Mouse (Mus musculus) kidney, adult 10 weeks (tissue): ENCODE measurements around the gene Gsk3a. TPM values are rescaled to one million over a fixed set of nuclear protein-coding genes. Genes with fewer than 3 reads are reported as not detected.

Experiments
- polyA plus RNA-seq: library from polyadenylated mRNA; stranded (reverse); fragments of 350-450 nt; fragmentation: Illumina TruSeq; extraction: RNeasy Lipid Tissue Mini Kit (QIAGEN cat#74804); gene quantifications from one replicate; pipeline ENCODE4 v1.2.3, GENCODE M21; 2014; ENCODE audit warnings: low read depth, low replicate concordance

Gsk3a gene
- polyA plus RNA-seq: 7.7 TPM

GRCm38 (mm10) chr7:25237249-25238014, at the start of gene Gsk3a:
TSS of gene Gsk3a (minus strand) at chr7:25237851.

GRCm38 (mm10) chr7:25267301-25267750, 29.7 kb upstream of the Gsk3a start, which contains the start of gene Cic:
TSS of gene Cic (plus strand) at chr7:25267704.

GRCm38 (mm10) chr7:25250141-25250972, 12.7 kb upstream of the Gsk3a start, which contains the start of gene Erf:
TSS of gene Erf (minus strand) at chr7:25250761.

GRCm38 (mm10) chr7:25221102-25221883, 16.4 kb downstream of the Gsk3a start, which contains the start of gene Zfp526:
TSS of gene Zfp526 (plus strand) at chr7:25221425.

GRCm38 (mm10) chr7:25220457-25221101, 17.1 kb downstream of the Gsk3a start, which contains the start of gene Dedd2:
TSS of gene Dedd2 (minus strand) at chr7:25220615.

GRCm38 (mm10) chr7:25179606-25180161, 58.0 kb downstream of the Gsk3a start, which contains the start of gene Pou2f2:
TSS of gene Pou2f2 (minus strand) at chr7:25179726.

Other genes with a start within 250 kb of the Gsk3a start
- gene Atp1a3, start 231.9 kb downstream of the Gsk3a start, polyA plus RNA-seq: not detected
- not detected for gene Grik5, start 165.5 kb downstream of the Gsk3a start, polyA plus RNA-seq
- gene Zfp574, start 165.3 kb downstream of the Gsk3a start, polyA plus RNA-seq: 0.61 TPM
- 0.20 TPM for gene Pou2f2, start 58.1 kb downstream of the Gsk3a start, polyA plus RNA-seq
- gene Dedd2, start 17.2 kb downstream of the Gsk3a start, polyA plus RNA-seq: 0.69 TPM
- gene Zfp526, start 16.4 kb downstream of the Gsk3a start, polyA plus RNA-seq: 0.69 TPM
- 1.3 TPM for gene Erf, start 12.9 kb upstream of the Gsk3a start, polyA plus RNA-seq
- gene Cic, start 29.9 kb upstream of the Gsk3a start, polyA plus RNA-seq: 4.7 TPM
- 0.81 TPM for gene Pafah1b3, start 60.1 kb upstream of the Gsk3a start, polyA plus RNA-seq
- gene Prr19, start 63.6 kb upstream of the Gsk3a start, polyA plus RNA-seq: not detected
- gene Tmem145, start 68.3 kb upstream of the Gsk3a start, polyA plus RNA-seq: not detected
- gene Megf8, start 79.3 kb upstream of the Gsk3a start, polyA plus RNA-seq: 1.0 TPM
- not detected for gene Cnfn, start 131.9 kb upstream of the Gsk3a start, polyA plus RNA-seq
- 0.49 TPM for gene Lipe, start 160.9 kb upstream of the Gsk3a start, polyA plus RNA-seq
- gene Cxcl17, start 175.0 kb upstream of the Gsk3a start, polyA plus RNA-seq: not detected
- gene Ceacam1, start 239.8 kb upstream of the Gsk3a start, polyA plus RNA-seq: 89.5 TPM